Mouse (Mus musculus) heart, embryonic 12.5 days (tissue): Measurements from ENCODE around the gene Rnf167. TPM values are rescaled to one million over a fixed set of nuclear protein-coding genes. Genes with fewer than 3 reads are reported as not detected.

Source experiments
- ATAC-seq: fragments of 200-750 bp; cut with Nextera tagmentation; 2 replicates; pipeline ENCODE4 v1.8.0; 2017; ENCODE audit warnings: moderate TSS enrichment, moderate library complexity; ENCODE audit not compliant: insufficient number of reproducible peaks, low FRiP score
- H3K27ac ChIP-seq: fragments of 300-500 bp; sonication (generic); 2 replicates; pipeline ENCODE4 v1.5.1; 2016; ENCODE audit warnings: mild to moderate bottlenecking, moderate library complexity; ENCODE audit not compliant: poor library complexity, severe bottlenecking
- H3K27me3 ChIP-seq: fragments of 300-500 bp; sonication (generic); replicated peaks from 2 replicates; pipeline ENCODE4 v1.6.1; 2016; ENCODE audit warnings: mild to moderate bottlenecking, moderate library complexity
- H3K36me3 ChIP-seq: fragments of 300-500 bp; sonication (generic); 2 replicates; pipeline ENCODE4 v1.6.1; 2016; ENCODE audit warnings: mild to moderate bottlenecking, moderate library complexity
- H3K4me1 ChIP-seq: fragments of 300-500 bp; sonication (generic); replicated peaks from 2 replicates; pipeline ENCODE4 v1.6.1; 2016; ENCODE audit warnings: mild to moderate bottlenecking
- H3K4me2 ChIP-seq: fragments of 300-500 bp; sonication (generic); 2 replicates; pipeline ENCODE4 v1.6.1; 2016; ENCODE audit warnings: mild to moderate bottlenecking, moderate library complexity
- H3K4me3 ChIP-seq: fragments of 300-500 bp; sonication (generic); 2 replicates; pipeline ENCODE4 v1.5.1; 2016; ENCODE audit warnings: mild to moderate bottlenecking
- H3K9ac ChIP-seq: fragments of 300-500 bp; sonication (generic); 2 replicates; pipeline ENCODE4 v1.6.1; 2016; ENCODE audit warnings: mild to moderate bottlenecking, moderate library complexity
- H3K9me3 ChIP-seq: fragments of 300-500 bp; sonication (generic); replicated peaks from 2 replicates; pipeline ENCODE4 v1.6.1; 2016; ENCODE audit warnings: mild to moderate bottlenecking, moderate library complexity
- WGBS: fragments of 180-500 bp; shearing (Covaris S2); methylation state at CpG from one replicate; pipeline ENCODE4 v1.1.7; 2016; 5-methylcytosine and 5-hydroxymethylcytosine counted together
- polyA plus RNA-seq: library from polyadenylated mRNA; unstranded; fragments of >200 nt; fragmentation: Nextera tagmentation; extraction: Ambion mirVana; gene quantifications from 2 replicates; pipeline ENCODE4 v1.2.1, GENCODE M21; 2016

The Rnf167 gene
- 67.4 and 70.1 TPM in 2 replicates for polyA plus RNA-seq

- peak within 1 kb of the TSS; percentile 89 for H3K4me3 ChIP-seq
- H3K4me1 ChIP-seq = peaks cover 51% of the 10 kb centered on the region
- H3K9ac ChIP-seq = peak within 1 kb of the TSS; percentile 97
- peak; percentile 89 for ATAC-seq
- under 1% methylated on average over 63 of the region's 63 CpGs for WGBS
- H3K27me3 ChIP-seq = no peaks in the 10 kb centered on the region
- peak within 1 kb of the TSS; percentile 99 for H3K27ac ChIP-seq
- peaks cover 68% of the 10 kb centered on the region for H3K36me3 ChIP-seq
- H3K9me3 ChIP-seq = no peaks in the 10 kb centered on the region
- H3K4me2 ChIP-seq = peak within 1 kb of the TSS; percentile 98
These were observed at the start of gene Rnf167, which contains the start of gene Slc25a11 for GRCm38 (mm10) chr11:70646691-70647650. TSS of gene Rnf167 (plus strand) at chr11:70647235. TSS of gene Slc25a11 (minus strand) at chr11:70647479.

GRCm38 (mm10) chr11:70597301-70597700, 49.7 kb upstream of the Rnf167 start:
- ATAC-seq = no peak
- Histone ChIP-seq H3K27me3 (no peaks in the 10 kb centered on the region), H3K27ac (no peak overlapping the region), H3K9me3 (no peaks in the 10 kb centered on the region), H3K4me2 (no peak overlapping the region), H3K36me3 (peaks cover 43% of the 10 kb centered on the region), H3K9ac (no peak overlapping the region), H3K4me1 (peaks cover 14% of the 10 kb centered on the region), H3K4me3 (no peak overlapping the region)
- WGBS = 70% methylated on average over 6 of the region's 6 CpGs

GRCm38 (mm10) chr11:70598451-70598953, 48.5 kb upstream of the Rnf167 start:
- WGBS = 89% methylated on average over 9 of the region's 9 CpGs
- H3K9ac ChIP-seq = no peak overlapping the region
- H3K27ac ChIP-seq = no peak overlapping the region
- H3K4me2 ChIP-seq = no peak overlapping the region
- no peak for ATAC-seq
- H3K9me3 ChIP-seq = no peaks in the 10 kb centered on the region
- H3K4me3 ChIP-seq = no peak overlapping the region
- H3K27me3 ChIP-seq = no peaks in the 10 kb centered on the region
- peaks cover 14% of the 10 kb centered on the region for H3K4me1 ChIP-seq
- peaks cover 54% of the 10 kb centered on the region for H3K36me3 ChIP-seq

DNA sequence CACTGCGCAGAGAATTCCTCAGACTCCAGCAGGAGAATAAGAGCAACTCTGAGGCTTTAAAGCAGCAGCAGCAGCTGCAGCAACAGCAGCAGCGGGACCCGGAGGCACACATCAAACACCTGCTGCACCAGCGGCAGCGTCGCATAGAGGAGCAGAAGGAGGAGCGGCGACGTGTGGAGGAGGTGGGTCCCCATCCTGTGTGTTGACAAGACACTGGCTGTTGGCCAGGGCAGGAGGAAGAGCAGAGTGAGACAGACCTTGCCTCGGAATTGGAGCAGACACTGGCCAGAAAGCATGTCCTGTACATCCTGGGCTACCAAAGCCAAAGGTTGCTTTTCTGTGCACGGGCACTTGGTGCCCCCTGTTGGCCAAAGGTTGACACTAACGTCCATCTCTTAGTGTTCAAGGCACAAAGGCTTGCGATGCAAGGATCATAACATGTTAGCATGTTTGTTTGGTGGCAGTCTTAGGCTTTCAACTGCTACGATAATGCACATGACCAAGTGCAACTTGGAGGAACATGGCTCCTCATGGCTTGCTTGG, 41.9 kb upstream of the Rnf167 start:
- Histone ChIP-seq H3K4me1 (no peaks in the 10 kb centered on the region), H3K9me3 (no peaks in the 10 kb centered on the region), H3K4me2 (no peak overlapping the region), H3K27me3 (no peaks in the 10 kb centered on the region), H3K4me3 (no peak overlapping the region), H3K9ac (no peak overlapping the region), H3K36me3 (peaks cover 88% of the 10 kb centered on the region), H3K27ac (no peak overlapping the region)
- ATAC-seq = no peak
- 50% methylated on average over 14 of the region's 14 CpGs for WGBS

- ATAC-seq = no peak
- no peaks in the 10 kb centered on the region for H3K9me3 ChIP-seq
- no peak overlapping the region for H3K4me3 ChIP-seq
- WGBS = 72% methylated on average over 12 of the region's 12 CpGs
- no peaks in the 10 kb centered on the region for H3K27me3 ChIP-seq
- no peak overlapping the region for H3K9ac ChIP-seq
- H3K4me2 ChIP-seq = no peak overlapping the region
- peaks cover 99% of the 10 kb centered on the region for H3K36me3 ChIP-seq
- H3K4me1 ChIP-seq = no peaks in the 10 kb centered on the region
- H3K27ac ChIP-seq = no peak overlapping the region
These were observed 40.3 kb upstream of the Rnf167 start for GRCm38 (mm10) chr11:70606717-70607116.

DNA sequence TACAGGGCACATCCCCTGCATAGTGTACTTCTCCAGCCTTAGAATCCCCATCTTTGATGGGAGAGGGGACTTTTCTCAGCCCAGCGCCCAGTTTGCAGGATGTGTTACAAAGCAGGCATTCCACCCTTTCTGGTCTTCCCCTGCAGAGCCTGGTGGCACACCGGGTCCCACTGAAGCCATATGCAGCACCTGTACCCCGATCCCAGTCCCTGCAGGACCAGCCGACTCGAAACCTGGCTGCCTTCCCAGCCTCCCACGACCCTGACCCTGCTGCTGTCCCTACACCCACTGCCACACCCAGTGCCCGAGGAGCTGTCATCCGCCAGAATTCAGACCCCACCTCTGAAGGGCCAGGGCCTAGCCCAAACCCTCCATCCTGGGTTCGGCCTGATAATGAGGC, 39.4 kb upstream of the Rnf167 start:
- Histone ChIP-seq H3K4me3 (no peak overlapping the region), H3K27ac (no peak overlapping the region), H3K9ac (no peak overlapping the region), H3K27me3 (no peaks in the 10 kb centered on the region), H3K4me1 (no peaks in the 10 kb centered on the region), H3K9me3 (no peaks in the 10 kb centered on the region), H3K4me2 (no peak overlapping the region), H3K36me3 (peaks cover 98% of the 10 kb centered on the region)
- ATAC-seq = no peak
- 87% methylated on average over 9 of the region's 9 CpGs for WGBS

GRCm38 (mm10) chr11:70608381-70609066, 38.5 kb upstream of the Rnf167 start:
- Histone ChIP-seq H3K27me3 (no peaks in the 10 kb centered on the region), H3K9ac (no peak overlapping the region), H3K4me3 (no peak overlapping the region), H3K27ac (no peak overlapping the region), H3K36me3 (peaks cover 98% of the 10 kb centered on the region), H3K4me1 (no peaks in the 10 kb centered on the region), H3K9me3 (no peaks in the 10 kb centered on the region), H3K4me2 (no peak overlapping the region)
- 88% methylated on average over 26 of the region's 26 CpGs for WGBS
- ATAC-seq = no peak

- peaks cover 80% of the 10 kb centered on the region for H3K36me3 ChIP-seq
- H3K27me3 ChIP-seq = no peaks in the 10 kb centered on the region
- H3K27ac ChIP-seq = no peak overlapping the region
- H3K4me1 ChIP-seq = peaks cover 15% of the 10 kb centered on the region
- no peaks in the 10 kb centered on the region for H3K9me3 ChIP-seq
- ATAC-seq = no peak
- H3K9ac ChIP-seq = no peak overlapping the region
- H3K4me3 ChIP-seq = no peak overlapping the region
- no peak overlapping the region for H3K4me2 ChIP-seq
- WGBS = 89% methylated on average over 4 of the region's 4 CpGs
These were observed 36.3 kb upstream of the Rnf167 start for GRCm38 (mm10) chr11:70610752-70611151.

- Histone ChIP-seq H3K27ac (no peak overlapping the region), H3K9ac (no peak overlapping the region), H3K36me3 (peaks cover 62% of the 10 kb centered on the region), H3K4me1 (peaks cover 19% of the 10 kb centered on the region), H3K27me3 (peaks cover 13% of the 10 kb centered on the region; the same call in 1 of the 2 replicates), H3K4me3 (no peak overlapping the region), H3K4me2 (no peak overlapping the region), H3K9me3 (no peaks in the 10 kb centered on the region)
- 79% methylated on average over 7 of the region's 7 CpGs for WGBS
- no peak for ATAC-seq
These were observed 34.5 kb upstream of the Rnf167 start for GRCm38 (mm10) chr11:70612505-70612904.

DNA sequence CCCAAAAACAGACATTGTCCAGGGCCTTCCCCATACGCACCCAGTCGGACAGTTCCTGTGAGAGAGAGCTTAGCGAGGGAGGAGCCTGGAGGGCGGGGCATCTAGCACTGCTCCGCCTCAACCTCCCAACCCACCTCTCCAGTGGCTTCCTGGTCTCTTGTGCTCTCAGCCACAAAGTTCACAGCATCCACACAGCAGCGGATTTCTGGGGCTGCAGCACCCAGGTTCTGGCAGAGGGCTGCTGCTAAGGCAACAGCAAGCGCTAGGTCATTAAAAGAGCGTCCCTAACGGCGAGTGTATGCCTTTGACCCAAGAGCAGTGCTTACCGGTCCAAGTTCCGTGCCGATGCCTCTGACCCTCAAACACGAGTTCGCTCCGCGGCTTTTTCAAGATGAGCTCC, 32.0 kb upstream of the Rnf167 start:
- ATAC-seq = peak; percentile 84

More for the DNA sequence above, 32.0 kb upstream of the Rnf167 start:
- H3K27ac ChIP-seq = peak overlapping the region; percentile 60
- H3K4me3 ChIP-seq = peak overlapping the region; percentile 42
- H3K27me3 ChIP-seq = peaks cover 14% of the 10 kb centered on the region; the same call in 1 of the 2 replicates
- WGBS = under 1% methylated on average over 17 of the region's 17 CpGs
- H3K9ac ChIP-seq = peak overlapping the region; percentile 59; the same call in 1 of the 2 replicates
- peaks cover 37% of the 10 kb centered on the region for H3K36me3 ChIP-seq
- H3K9me3 ChIP-seq = no peaks in the 10 kb centered on the region
- H3K4me2 ChIP-seq = peak overlapping the region; percentile 76
- H3K4me1 ChIP-seq = peaks cover 19% of the 10 kb centered on the region
